9 mouse cellular contexts compared by ENCODE assay signal in genomic region chr17:66490022-66490601, GRCm38 (mm10). TPM values are rescaled to one million over a fixed set of nuclear protein-coding genes. Genes with fewer than 3 reads are reported as not detected.
DNase-seq lines count a peak whose midpoint lies in the region; ATAC-seq and TF ChIP-seq lines count a peak whose summit lies in the region.
"Had no signal": no experiment of that assay in that cellular context is flagged by ENCODE, and none has a peak within 500 bp of the region (broad histone marks: within the 10 kb centered on the region; RNA-seq: fewer than 3 reads in every experiment).

No protein-coding gene starts in this region.

- H3K27ac ChIP-seq in cerebellum, adult 2 months (ENCODE audit: insufficient read depth, low read length) = no peak overlapping the region

- TF ChIP-seq POLR2A in cerebellum, adult 2 months (IDR thresholded peaks at IDR 0.05; ENCODE audit: borderline replicate concordance, insufficient read depth, low read length) = no peak

- intact Hi-C loops in left cerebral cortex, postnatal 4 days (cut with DNase I) = loop anchor here (10.0 kb wide), 1 partner anchor 335 kb away; no protein-coding TSS in a partner anchor

- H3K4me3 ChIP-seq in cerebellum, adult 2 months (replicated peaks; ENCODE audit: insufficient read depth, low read depth, low read length) = no peak overlapping the region
- H3K4me3 ChIP-seq: myocyte had no signal

- peak; percentile 95 for TF ChIP-seq CTCF in cerebellum, adult 2 months (IDR thresholded peaks at IDR 0.05; ENCODE audit: borderline replicate concordance, insufficient read depth, low read depth, low read length)

- 45% methylated on average over 10 of the region's 10 CpGs for WGBS in cerebellum, adult 2 months

- peak; percentile 88 for ATAC-seq in frontal cortex, adult (ENCODE audit: low TSS enrichment)

- H3K27me3 ChIP-seq in cerebellum, adult 2 months (ENCODE audit: control insufficient read depth, insufficient read depth, low read length) = no peaks in the 10 kb centered on the region

- H3K4me1 ChIP-seq in cerebellum, adult 2 months (ENCODE audit: control insufficient read depth, insufficient read depth, low read length) = no peaks in the 10 kb centered on the region

- DNase-seq in ovary, postnatal 36 days (ENCODE audit: low spot score) = peak; percentile 30
- DNase-seq in ovary, adult 18-20 months (ENCODE audit: low spot score) = no peak
- DNase-seq in cerebellum, adult 2 months = peak; percentile 67 to 72
- DNase-seq in kidney, adult 9 months = peak; percentile 60
- peak; percentile 38 for DNase-seq in left cerebral cortex, postnatal 4 days
- peak; percentile 69 for DNase-seq in naive thymus-derived CD4-positive, alpha-beta T cell, adult 2 months (ENCODE audit: low read depth)
- peak; percentile 59 for DNase-seq in thymus, postnatal 4 days

RNA-seq across cellular contexts. Expression of gene Rab12, which starts 29.4 kb away (rescaled TPM):
- 107 and 110 TPM in 2 replicates for polyA plus RNA-seq in cerebellum, adult 2 months (2012; rRNA removed)
- 100 to 1,000 TPM; 154 to 159 TPM for total RNA-seq in left cerebral cortex, postnatal 4 days (2021)

RNA-seq across cellular contexts. Expression of gene Mtcl1, which starts 40.6 kb away (rescaled TPM):
- 106 and 115 TPM in 2 replicates for polyA plus RNA-seq in cerebellum, adult 2 months (2012; rRNA removed)
- 10 to 100 TPM; 70.8 to 75.9 TPM for total RNA-seq in left cerebral cortex, postnatal 4 days (2021)
